Mouse (Mus musculus): ENCODE measurements around the gene H3f3b. TPM values are rescaled to one million over a fixed set of nuclear protein-coding genes. Genes with fewer than 3 reads are reported as not detected.

Gene H3f3b
- 100 to 1,000 TPM; 320 to 336 TPM for total RNA-seq (2021)

- intact Hi-C loops (cut with DNase I), result no loop called here
- no peak for DNase-seq (ENCODE audit: extremely low spot score in 1 of 2, low spot score in 2 of 2)
Observed at GRCm38 (mm10) chr11:116027756-116028155, at the start of gene H3f3b. H3f3b (minus strand) TSS chr11:116027962.

GRCm38 (mm10) chr11:116076836-116077235 lies 49.1 kb upstream of the H3f3b start:
- intact Hi-C loops (cut with DNase I), result no loop called here
- no peak for DNase-seq (ENCODE audit: extremely low spot score in 1 of 2, low spot score in 2 of 2)

- no peak for DNase-seq (ENCODE audit: extremely low spot score in 1 of 2, low spot score in 2 of 2)
Observed at GRCm38 (mm10) chr11:116076266-116076540, 48.4 kb upstream of the H3f3b start.

GRCm38 (mm10) chr11:116075539-116076265 lies 47.9 kb upstream of the H3f3b start:
- intact Hi-C loops (cut with DNase I), result no loop called here
- DNase-seq (ENCODE audit: extremely low spot score in 1 of 2, low spot score in 2 of 2), result no peak

More at GRCm38 (mm10) chr11:116076266-116076540, 48.4 kb upstream of the H3f3b start:
- intact Hi-C loops (cut with DNase I), result no loop called here

GRCm38 (mm10) chr11:116074436-116074991 lies 46.8 kb upstream of the H3f3b start:
- no peak for DNase-seq (ENCODE audit: extremely low spot score in 1 of 2, low spot score in 2 of 2)
- intact Hi-C loops (cut with DNase I), result no loop called here

GRCm38 (mm10) chr11:116072608-116073007 lies 44.8 kb upstream of the H3f3b start:
- intact Hi-C loops (cut with DNase I), result no loop called here
- DNase-seq (ENCODE audit: extremely low spot score in 1 of 2, low spot score in 2 of 2), result no peak

- intact Hi-C loops (cut with DNase I), result no loop called here
- DNase-seq (ENCODE audit: extremely low spot score in 1 of 2, low spot score in 2 of 2), result peak in 1 of 2 experiments; percentile 46
Observed at GRCm38 (mm10) chr11:116071510-116071909, 43.7 kb upstream of the H3f3b start.

- no peak for DNase-seq (ENCODE audit: extremely low spot score in 1 of 2, low spot score in 2 of 2)
- intact Hi-C loops (cut with DNase I), result no loop called here
Observed at GRCm38 (mm10) chr11:116065345-116065744, 37.6 kb upstream of the H3f3b start.

- no peak for DNase-seq (ENCODE audit: extremely low spot score in 1 of 2, low spot score in 2 of 2)
- intact Hi-C loops (cut with DNase I), result no loop called here
Observed at GRCm38 (mm10) chr11:116064187-116064867, 36.6 kb upstream of the H3f3b start.

- intact Hi-C loops (cut with DNase I), result no loop called here
- DNase-seq (ENCODE audit: extremely low spot score in 1 of 2, low spot score in 2 of 2), result no peak
Observed at GRCm38 (mm10) chr11:116063562-116063961, 35.8 kb upstream of the H3f3b start.

- DNase-seq (ENCODE audit: extremely low spot score in 1 of 2, low spot score in 2 of 2), result no peak
- intact Hi-C loops (cut with DNase I), result no loop called here
Observed at GRCm38 (mm10) chr11:116062521-116062920, 34.8 kb upstream of the H3f3b start.

- intact Hi-C loops (cut with DNase I), result no loop called here
- no peak for DNase-seq (ENCODE audit: extremely low spot score in 1 of 2, low spot score in 2 of 2)
Observed at GRCm38 (mm10) chr11:116061641-116062415, 34.1 kb upstream of the H3f3b start.

- intact Hi-C loops (cut with DNase I), result no loop called here
- no peak for DNase-seq (ENCODE audit: extremely low spot score in 1 of 2, low spot score in 2 of 2)
Observed at GRCm38 (mm10) chr11:116060596-116060995, 32.8 kb upstream of the H3f3b start.

GRCm38 (mm10) chr11:116059691-116060025 lies 31.9 kb upstream of the H3f3b start:
- no peak for DNase-seq (ENCODE audit: extremely low spot score in 1 of 2, low spot score in 2 of 2)
- intact Hi-C loops (cut with DNase I), result no loop called here

GRCm38 (mm10) chr11:116058868-116059690 lies 31.3 kb upstream of the H3f3b start:
- intact Hi-C loops (cut with DNase I), result no loop called here
- no peak for DNase-seq (ENCODE audit: extremely low spot score in 1 of 2, low spot score in 2 of 2)

GRCm38 (mm10) chr11:116058022-116058614 lies 30.4 kb upstream of the H3f3b start:
- intact Hi-C loops (cut with DNase I), result no loop called here
- DNase-seq (ENCODE audit: extremely low spot score in 1 of 2, low spot score in 2 of 2), result no peak

GRCm38 (mm10) chr11:116057237-116057881 lies 29.6 kb upstream of the H3f3b start:
- no peak for DNase-seq (ENCODE audit: extremely low spot score in 1 of 2, low spot score in 2 of 2)
- intact Hi-C loops (cut with DNase I), result no loop called here

GRCm38 (mm10) chr11:116055873-116056272 lies 28.1 kb upstream of the H3f3b start:
- intact Hi-C loops (cut with DNase I), result no loop called here
- no peak for DNase-seq (ENCODE audit: extremely low spot score in 1 of 2, low spot score in 2 of 2)

All from left cerebral cortex, postnatal 10 days (tissue).